Mouse (Mus musculus) cortical plate, adult 2 months (tissue): ENCODE measurements at regions not wholly inside any gene's neighbourhood (a gene's known extent, or its start where the extent isn't known, plus 50 kb on each side); places are given as distances from the start of the nearest gene placed in this dataset.

Source experiments
- CTCF ChIP-seq: fragments of 200-500 bp; IDR thresholded peaks from 2 replicates; pipeline ENCODE4 v1.5.1; 2011; ENCODE audit warnings: mild to moderate bottlenecking, control low read depth, low read length; ENCODE audit not compliant: insufficient read depth; ENCODE audit errors: extremely low read depth
- POLR2A ChIP-seq: fragments of 200-500 bp; IDR thresholded peaks from 2 replicates; pipeline ENCODE4 v1.6.1; 2011; ENCODE audit warnings: mild to moderate bottlenecking, low read length, control low read depth; ENCODE audit not compliant: insufficient read depth; ENCODE audit errors: extremely low read depth

DNA sequence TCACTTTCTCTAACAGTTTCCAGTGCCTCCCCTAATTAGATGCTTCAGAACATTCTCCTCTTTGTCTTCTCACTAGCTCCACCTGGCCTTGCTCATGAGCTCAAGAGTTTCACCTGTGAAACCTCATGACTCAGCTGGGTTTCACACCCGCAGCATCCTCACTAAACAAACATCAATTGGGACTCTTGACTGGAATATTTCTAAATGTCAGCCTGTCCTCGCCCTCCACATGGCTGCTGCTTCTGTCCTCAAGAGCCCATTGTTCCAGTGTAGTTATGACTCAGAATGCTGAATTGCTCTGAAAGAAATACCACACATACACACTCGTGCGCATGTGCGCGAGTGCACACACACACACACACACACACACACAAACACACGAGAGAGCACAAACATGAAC is 407.2 kb downstream of the Prss52 start:
- TF ChIP-seq CTCF (no peak), POLR2A (no peak)
